Mouse (Mus musculus) liver (tissue): ENCODE data around the gene Stim2.
A peak's percentile ranks its signal among the peaks of the same experiment; 100 is the strongest.

Source experiments
- DNase-seq: peaks from one replicate; pipeline ENCODE4 v3.0.0-alpha.2; 2020; ENCODE audit warnings: mixed read lengths

The Stim2 gene

DNA sequence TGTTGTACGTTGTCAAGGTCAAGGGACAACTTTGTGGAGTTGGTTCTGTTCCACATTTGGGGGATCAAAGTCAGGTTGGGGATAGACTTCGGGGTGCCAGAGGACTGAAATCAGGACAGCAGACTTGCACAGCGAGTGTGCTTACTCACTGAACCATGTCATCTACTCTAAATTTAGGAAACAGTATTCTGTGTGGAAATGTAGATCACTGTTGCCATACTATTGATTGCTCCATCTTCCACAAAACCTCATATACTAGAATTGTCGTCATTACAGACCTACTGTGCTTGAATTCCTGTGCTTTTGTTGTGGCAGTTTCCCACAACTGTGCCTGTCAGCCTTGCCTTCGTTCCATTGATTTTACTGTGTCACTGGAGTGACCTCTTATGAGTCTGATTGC, 51.6 kb downstream of the Stim2 start:
- no peak for DNase-seq

- no peak for DNase-seq
Measured at GRCm38 (mm10) chr5:54051056-54051455, 52.8 kb downstream of the Stim2 start.

GRCm38 (mm10) chr5:54052205-54052604, 53.9 kb downstream of the Stim2 start:
- DNase-seq, result no peak

DNA sequence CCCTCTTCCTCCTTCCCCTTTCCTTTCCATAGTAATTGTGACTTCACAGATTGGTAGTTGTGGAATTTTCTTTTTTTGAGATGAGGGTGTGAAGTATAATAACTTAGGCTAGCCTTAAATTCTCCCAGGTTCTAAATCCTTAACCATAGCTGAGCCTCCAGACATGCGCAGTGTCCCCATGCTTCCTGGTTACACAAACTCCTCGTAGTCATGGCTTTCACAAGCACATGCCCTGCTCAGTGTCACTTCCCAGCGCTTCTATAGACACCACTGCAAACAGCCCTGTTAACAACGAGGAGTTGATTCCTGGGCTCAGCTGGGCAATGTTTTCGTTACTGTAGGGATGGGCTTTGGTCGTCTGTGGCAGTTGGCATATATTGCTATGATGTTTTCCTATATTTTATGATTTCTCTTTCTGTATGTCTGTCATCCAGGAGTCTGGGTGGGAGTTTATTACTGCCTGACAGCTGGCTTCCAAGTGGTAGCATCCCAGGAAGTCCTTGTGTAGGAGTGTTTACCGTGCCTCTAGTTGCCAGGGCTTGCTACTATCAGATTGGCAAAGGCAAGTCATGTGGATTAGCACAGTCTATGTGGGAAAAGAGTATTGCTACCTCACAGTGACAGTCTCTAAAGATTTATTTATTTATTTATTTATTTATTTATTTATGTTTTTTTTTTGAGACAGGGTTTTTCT, 55.5 kb downstream of the Stim2 start:
- no peak for DNase-seq

- no peak for DNase-seq
Measured at GRCm38 (mm10) chr5:54056266-54056665, 58.0 kb downstream of the Stim2 start.

GRCm38 (mm10) chr5:54059998-54060397, 61.7 kb downstream of the Stim2 start:
- DNase-seq, result peak; percentile 21

- no peak for DNase-seq
Measured at GRCm38 (mm10) chr5:54062079-54062478, 63.8 kb downstream of the Stim2 start.

GRCm38 (mm10) chr5:54067591-54067990, 69.3 kb downstream of the Stim2 start:
- DNase-seq, result no peak

DNA sequence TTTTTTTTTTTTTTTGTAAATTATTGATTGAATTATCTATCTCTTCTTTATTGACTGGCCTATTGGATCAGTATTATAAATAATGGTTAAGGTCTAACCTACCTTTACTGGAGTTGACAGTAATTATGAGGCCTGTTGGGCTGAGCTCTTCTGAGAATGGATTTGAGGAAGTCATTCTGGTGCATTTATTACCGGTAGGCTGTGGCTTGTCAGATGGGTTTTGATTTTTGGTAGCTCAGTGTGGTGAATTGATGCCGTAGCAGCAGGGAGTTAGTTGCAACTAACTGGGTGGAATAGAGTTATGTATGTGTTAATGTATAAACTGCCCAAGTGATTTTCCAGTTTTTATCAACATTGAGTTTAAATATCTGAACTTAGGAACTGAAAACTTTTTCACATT, 72.2 kb downstream of the Stim2 start:
- no peak for DNase-seq

- DNase-seq, result no peak
Measured at GRCm38 (mm10) chr5:54071288-54071687, 73.0 kb downstream of the Stim2 start.

- DNase-seq, result no peak
Measured at GRCm38 (mm10) chr5:54071705-54072104, 73.4 kb downstream of the Stim2 start.

GRCm38 (mm10) chr5:54073291-54073690, 75.0 kb downstream of the Stim2 start:
- DNase-seq, result no peak

- no peak for DNase-seq
Measured at GRCm38 (mm10) chr5:54079997-54080396, 81.7 kb downstream of the Stim2 start.

- DNase-seq, result no peak
Measured at GRCm38 (mm10) chr5:54087912-54088311, 89.6 kb downstream of the Stim2 start.

GRCm38 (mm10) chr5:54098219-54098618, 99.9 kb downstream of the Stim2 start:
- no peak for DNase-seq

- DNase-seq, result no peak
Measured at GRCm38 (mm10) chr5:54100916-54101315, 102.6 kb downstream of the Stim2 start.

- DNase-seq, result no peak
Measured at GRCm38 (mm10) chr5:54101318-54101717, 103.0 kb downstream of the Stim2 start.

- DNase-seq, result no peak
Measured at GRCm38 (mm10) chr5:54101960-54102359, 103.7 kb downstream of the Stim2 start.

DNA sequence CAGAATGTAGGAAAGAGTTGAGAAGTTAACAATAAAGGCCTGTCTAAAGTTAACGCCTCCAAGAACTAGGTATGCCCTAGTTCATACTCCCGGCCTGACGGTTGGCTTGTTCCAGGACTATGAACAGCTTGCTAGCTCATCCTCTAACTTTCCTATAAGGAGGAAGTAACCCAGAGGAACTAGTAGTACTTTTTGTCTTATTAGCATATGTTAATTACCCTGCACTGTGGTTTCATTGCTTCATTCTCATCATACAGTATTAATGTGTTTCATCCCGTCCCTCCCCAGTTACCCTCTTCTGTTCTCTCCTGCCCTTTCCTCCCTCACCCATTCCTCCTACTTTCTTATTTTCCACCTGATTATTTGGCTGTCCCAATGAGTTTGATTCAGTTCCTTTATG, 108.4 kb downstream of the Stim2 start:
- no peak for DNase-seq

DNA sequence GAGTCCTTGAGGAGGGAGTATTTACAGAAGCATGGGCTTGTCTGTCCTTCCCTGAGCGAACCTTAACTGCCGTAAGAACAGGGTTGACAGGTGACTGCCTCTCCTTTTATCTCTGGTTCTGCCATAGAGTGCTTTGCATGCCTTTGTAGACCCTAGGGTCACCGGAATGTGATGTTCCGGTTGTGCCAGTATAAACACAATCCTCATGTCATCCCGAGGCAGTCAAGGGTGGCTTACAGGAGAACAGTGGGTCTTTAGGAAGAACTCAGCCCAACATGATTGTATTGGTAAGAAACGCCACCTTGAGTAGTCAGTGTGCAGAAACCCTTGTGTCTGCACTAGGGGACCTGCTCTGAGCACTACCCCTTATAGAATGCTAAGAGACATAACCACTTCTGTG, 108.8 kb downstream of the Stim2 start:
- no peak for DNase-seq

DNA sequence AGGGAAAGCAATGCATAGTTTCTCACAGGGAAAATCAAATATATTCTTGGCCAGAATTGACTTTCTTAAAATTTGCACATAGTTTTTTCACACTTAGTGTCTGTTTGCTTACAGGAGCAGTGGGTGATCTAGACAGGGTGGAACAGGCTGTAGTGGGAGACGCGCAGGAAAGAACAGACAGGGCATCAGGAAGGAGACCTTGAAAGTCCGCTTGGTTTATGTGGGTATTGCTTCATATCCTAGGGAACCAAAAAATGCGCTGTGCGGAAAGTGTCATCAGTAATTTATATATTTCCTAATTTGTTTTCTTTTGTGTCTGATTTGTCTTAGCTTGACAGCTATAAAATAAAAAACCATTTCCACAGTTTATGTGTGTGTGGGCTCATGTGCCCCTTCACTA, 110.8 kb downstream of the Stim2 start:
- no peak for DNase-seq

DNA sequence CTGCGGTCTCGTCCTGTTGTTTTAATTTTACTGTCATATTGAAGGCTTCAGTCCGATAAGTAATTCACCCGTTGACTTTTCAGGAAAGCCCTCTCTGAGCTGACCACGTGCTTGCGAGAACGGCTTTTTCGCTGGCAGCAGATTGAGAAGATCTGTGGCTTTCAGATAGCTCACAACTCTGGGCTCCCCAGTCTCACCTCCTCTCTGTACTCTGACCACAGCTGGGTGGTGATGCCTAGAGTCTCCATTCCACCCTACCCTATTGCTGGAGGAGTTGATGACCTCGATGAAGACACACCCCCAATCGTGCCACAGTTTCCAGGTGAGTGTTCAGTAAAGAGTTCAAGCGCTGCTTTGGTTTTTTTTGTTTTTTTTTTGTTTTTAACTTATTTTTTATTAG, 112.5 kb downstream of the Stim2 start:
- DNase-seq, result no peak

- DNase-seq, result peak; percentile 52
Measured at GRCm38 (mm10) chr5:54113284-54113683, 115.0 kb downstream of the Stim2 start.

DNA sequence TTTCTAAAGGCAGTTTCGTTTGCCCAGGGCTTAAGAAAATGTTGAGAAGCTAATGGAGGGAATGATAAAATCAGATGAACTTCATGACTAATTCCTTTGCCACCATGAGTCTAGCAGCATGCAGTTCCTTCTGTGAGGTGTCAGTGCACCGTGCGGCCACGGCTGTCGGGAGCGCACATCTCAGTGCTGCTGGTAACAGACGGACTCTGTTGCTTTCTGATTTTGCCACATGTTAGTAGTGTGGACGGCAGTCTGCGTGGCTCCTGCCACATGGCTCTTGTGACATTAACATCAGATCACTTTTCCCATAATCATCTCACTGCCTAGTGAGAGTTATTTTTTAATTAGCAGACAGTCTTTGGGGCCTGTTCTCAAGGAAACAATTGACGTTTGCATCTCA, 118.2 kb downstream of the Stim2 start:
- DNase-seq, result no peak
